Comparison of ENCODE assay signal across 8 mouse cellular contexts in genomic region chr4:22017656-22018379, GRCm38 (mm10).
DNase-seq lines count a peak whose midpoint lies in the region; ATAC-seq and TF ChIP-seq lines count a peak whose summit lies in the region.

No protein-coding gene starts in this region.

- H3K27me3 ChIP-seq in kidney, adult 2 months (replicated peaks; ENCODE audit: control insufficient read depth, insufficient read depth, low read length) = no peaks in the 10 kb centered on the region
- H3K27me3 ChIP-seq in neural tube, embryonic 15.5 days (replicated peaks) = no peaks in the 10 kb centered on the region

- H3K9ac ChIP-seq in neural tube, embryonic 15.5 days (replicated peaks) = no peak overlapping the region

- TF ChIP-seq POLR2A in kidney, adult 2 months (IDR thresholded peaks at IDR 0.05; ENCODE audit: low read depth, low read length) = no peak

- no peaks in the 10 kb centered on the region for H3K36me3 ChIP-seq in kidney, adult 2 months (ENCODE audit: control insufficient read depth, insufficient read depth, low read length)
- no peaks in the 10 kb centered on the region for H3K36me3 ChIP-seq in neural tube, embryonic 15.5 days

- H3K27ac ChIP-seq in kidney, adult 2 months (ENCODE audit: insufficient read depth, low read depth, low read length) = no peak overlapping the region
- no peak overlapping the region for H3K27ac ChIP-seq in neural tube, embryonic 15.5 days (replicated peaks)

- no peak overlapping the region for H3K4me3 ChIP-seq in kidney, adult 2 months (ENCODE audit: insufficient read depth, low read depth, low read length)
- H3K4me3 ChIP-seq in neural tube, embryonic 15.5 days (replicated peaks) = no peak overlapping the region

- peak; percentile 97 for ATAC-seq in frontal cortex, adult (ENCODE audit: low TSS enrichment)
- peak; percentile 87 for ATAC-seq in neural tube, embryonic 15.5 days (ENCODE audit: low FRiP score)

- H3K9me3 ChIP-seq in neural tube, embryonic 15.5 days (replicated peaks) = 0 out of 2 replicates have a peak, but pooled peaks cover 3% of the 10 kb centered on the region

- H3K4me1 ChIP-seq in kidney, adult 2 months (ENCODE audit: control insufficient read depth, insufficient read depth, low read length) = no peaks in the 10 kb centered on the region
- H3K4me1 ChIP-seq in neural tube, embryonic 15.5 days = peaks cover 5% of the 10 kb centered on the region

- intact Hi-C loops in left cerebral cortex, postnatal 4 days (cut with DNase I) = loop anchor here (5.0 kb wide), 1 partner anchor 459 kb away; no protein-coding TSS in a partner anchor

- peak overlapping the region; percentile 22; the same call in 1 of the 2 replicates for H3K4me2 ChIP-seq in neural tube, embryonic 15.5 days

- WGBS in kidney, adult 2 months = 14% methylated on average over 9 of the region's 9 CpGs
- 12% methylated on average over 9 of the region's 9 CpGs for WGBS in neural tube, embryonic 15.5 days

- TF ChIP-seq CTCF in kidney, adult 2 months (conservative IDR thresholded peaks at IDR 0.05; ENCODE audit: insufficient read depth, insufficient read length, low read depth, low read length) = 0 out of 2 replicates have a peak, but pooled peaks have one; percentile 9

- peak; percentile 2 to 3 for DNase-seq in urinary bladder, adult 18-20 months (ENCODE audit: low spot score in 2 of 2)
- no peak for DNase-seq in urinary bladder, postnatal 4 days (ENCODE audit: low spot score in 2 of 2)
- peak; percentile 39 to 43 for DNase-seq in cerebellum, adult 18-20 months
- peak; percentile 49 for DNase-seq in kidney, adult 2 months
- peak; percentile 51 for DNase-seq in left cerebral cortex, postnatal 4 days
- no peak for DNase-seq in thymus, postnatal 25 days

Comparison
In these comparisons a context has a peak if more than half of its experiments do, and no peak if none do; other contexts are left out.
1. DNase-seq: peak in urinary bladder, adult 18-20 months (2 of 2), cerebellum, adult 18-20 months (2 of 2), kidney, adult 2 months (single experiment) and left cerebral cortex, postnatal 4 days (single experiment); none in urinary bladder, postnatal 4 days (0 of 2) and thymus, postnatal 25 days (single experiment).